Mouse (Mus musculus): ENCODE measurements around the gene Usp45.

DNA sequence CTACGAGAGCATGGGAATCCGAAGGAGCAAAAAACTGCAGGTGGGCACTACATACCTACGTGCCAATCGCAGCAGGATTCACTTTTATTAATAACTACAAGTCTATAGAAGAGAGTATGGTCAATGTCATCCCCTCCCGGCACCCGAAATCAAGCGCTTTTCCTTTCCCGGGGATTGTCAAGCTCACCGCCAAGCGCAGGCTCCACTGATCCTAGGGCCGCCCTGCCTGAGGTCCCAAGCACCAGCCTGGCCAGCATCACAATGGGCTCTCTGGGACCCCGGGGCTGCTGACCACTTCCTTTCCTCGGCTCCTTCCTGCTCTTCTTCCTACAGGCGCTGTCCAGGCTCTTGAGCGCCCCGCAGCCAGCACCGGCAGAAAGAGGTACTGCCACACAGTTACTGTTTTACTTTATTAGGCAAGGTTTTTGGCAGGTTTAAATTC lies at the start of gene Usp45, which contains the start of gene Tstd3:
- TF ChIP-seq CTCF (IDR thresholded peaks at IDR 0.05; ENCODE audit: extremely low read depth, insufficient read depth, low read length): peak; percentile 62
- 0 out of 2 replicates have a peak, but pooled peaks have one; percentile 24 for TF ChIP-seq POLR2A (IDR thresholded peaks at IDR 0.05; ENCODE audit: extremely low read depth, insufficient read depth, low read length)
